Mouse (Mus musculus) left cerebral cortex, adult 2 months (tissue): ENCODE data around the gene Rtbdn. TPM values are rescaled to one million over a fixed set of nuclear protein-coding genes. Genes with fewer than 3 reads are reported as not detected.

Experiments
- DNase-seq, 2 experiments: peaks; one replicate each; pipeline ENCODE4 v3.0.0; 2021 to 2022; ENCODE audit warnings: low spot score in 2 of 2, mixed read lengths in 1 of 2; ENCODE audit errors: extremely low spot score in 1 of 2
- H3K27ac ChIP-seq: fragments of 200-600 bp; 2 replicates; pipeline ENCODE4 v1.8.1; 2022
- H3K4me3 ChIP-seq: fragments of 200-600 bp; 2 replicates; pipeline ENCODE4 v1.8.1; 2022
- CTCF ChIP-seq: fragments of 200-600 bp; IDR thresholded peaks from 2 replicates; pipeline ENCODE4 v1.8.1; 2022; ENCODE audit warnings: antibody characterized with exemption, mild to moderate bottlenecking, moderate library complexity
- intact Hi-C: fragments of 180-260 bp; cut with DNase I; formaldehyde crosslinking; loops from one replicate; pipeline ENCODE4 v1.15.1; 2025
- total RNA-seq, 2 experiments: library from RNA; stranded (reverse); gene quantifications; 2 replicates each; pipeline ENCODE4 v1.2.3; 2021

Gene Rtbdn
- total RNA-seq, 2 experiments from 2014 or later = 1.1 to 1.2 TPM

GRCm38 (mm10) chr8:84976031-84976762 is 29.4 kb downstream of the Rtbdn start:
- peak; percentile 94 to 97 for DNase-seq
- H3K27ac ChIP-seq = peak overlapping the region; percentile 99

DNA sequence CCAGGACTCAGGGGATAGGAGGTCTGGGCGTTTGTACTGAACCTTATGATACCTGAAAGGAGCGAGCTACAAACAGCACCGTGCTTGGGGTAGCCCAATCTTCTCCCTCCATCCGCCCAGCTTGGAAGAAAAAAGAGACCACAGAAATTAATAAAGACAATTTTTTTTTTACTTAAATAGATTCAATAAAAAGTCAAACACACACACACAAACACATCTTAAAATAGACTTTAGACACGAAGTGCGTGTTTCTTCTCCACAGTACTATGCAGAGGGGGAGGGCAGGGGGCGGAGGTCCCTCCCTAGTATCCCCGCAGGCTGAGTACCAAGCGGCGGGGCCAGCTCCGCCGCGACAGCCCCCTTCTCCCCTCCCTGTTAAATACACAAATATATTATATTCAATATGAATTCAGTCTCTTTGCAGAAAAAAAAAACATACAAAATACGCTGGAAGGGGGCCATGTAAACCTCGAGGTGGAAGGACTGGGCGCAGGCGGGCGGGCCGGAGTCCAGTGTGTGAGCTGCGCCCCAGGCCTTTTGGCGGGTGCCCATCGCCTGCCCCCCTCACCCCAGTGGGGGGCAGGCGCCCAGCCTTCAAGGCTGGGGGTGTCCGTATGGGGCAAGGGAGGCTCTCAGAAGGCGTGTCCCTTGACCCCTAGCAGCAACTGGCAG is 30.1 kb downstream of the Rtbdn start:
- TF ChIP-seq CTCF = no peak
- H3K4me3 ChIP-seq = peak overlapping the region; percentile 95
- DNase-seq = no peak
- intact Hi-C loops = loop anchor here (5.0 kb wide), 2 partner anchors 50 to 95 kb away; partner anchors contain the start of genes Asna1, Dhps and Trir
- peak overlapping the region; percentile 99 for H3K27ac ChIP-seq

More at GRCm38 (mm10) chr8:84976031-84976762, 29.4 kb downstream of the Rtbdn start:
- H3K4me3 ChIP-seq = peak overlapping the region; percentile 95
- intact Hi-C loops = loop anchor here (5.0 kb wide), 2 partner anchors 51 to 96 kb away; partner anchors contain the start of genes Asna1, Dhps and Trir
- no peak; the same call in 1 of the 2 replicates for TF ChIP-seq CTCF

GRCm38 (mm10) chr8:84977435-84978247 is 30.9 kb downstream of the Rtbdn start:
- intact Hi-C loops = loop anchor here (1.0 to 5.0 kb wide), 3 partner anchors 9 to 95 kb away; partner anchors contain the start of genes Asna1, Dhps and Trir
- TF ChIP-seq CTCF = no peak
- peak; percentile 63 to 72 for DNase-seq
- H3K4me3 ChIP-seq = peak overlapping the region; percentile 95
- H3K27ac ChIP-seq = peak overlapping the region; percentile 99

- TF ChIP-seq CTCF = no peak
- intact Hi-C loops = loop anchor here (1.0 to 5.0 kb wide), 3 partner anchors 8 to 94 kb away; partner anchors contain the start of genes Asna1, Dhps and Trir
- Histone ChIP-seq H3K4me3 (peak within 1 kb of the TSS; percentile 95), H3K27ac (peak within 1 kb of the TSS; percentile 99)
- peak; percentile 95 for DNase-seq
Observed at GRCm38 (mm10) chr8:84978248-84978940, 31.6 kb downstream of the Rtbdn start, which contains the start of gene Junb. Gene Junb (minus strand): TSS chr8:84978718.

GRCm38 (mm10) chr8:84979599-84980421 is 33.0 kb downstream of the Rtbdn start:
- peak overlapping the region; percentile 95 for H3K4me3 ChIP-seq
- intact Hi-C loops = loop anchor here (5.0 kb wide), 2 partner anchors 47 to 92 kb away; partner anchors contain the start of genes Asna1, Dhps and Trir
- peak; percentile 91 to 93 for DNase-seq
- peak overlapping the region; percentile 99 for H3K27ac ChIP-seq
- no peak for TF ChIP-seq CTCF

GRCm38 (mm10) chr8:84980622-84981358 is 34.0 kb downstream of the Rtbdn start:
- no peak for TF ChIP-seq CTCF

GRCm38 (mm10) chr8:84981644-84982498 is 35.1 kb downstream of the Rtbdn start:
- intact Hi-C loops = no loop called here

More at GRCm38 (mm10) chr8:84980622-84981358, 34.0 kb downstream of the Rtbdn start:
- H3K27ac ChIP-seq = peak overlapping the region; percentile 99
- no peak overlapping the region; the same call in 1 of the 2 replicates for H3K4me3 ChIP-seq
- intact Hi-C loops = no loop called here
- DNase-seq = no peak

DNA sequence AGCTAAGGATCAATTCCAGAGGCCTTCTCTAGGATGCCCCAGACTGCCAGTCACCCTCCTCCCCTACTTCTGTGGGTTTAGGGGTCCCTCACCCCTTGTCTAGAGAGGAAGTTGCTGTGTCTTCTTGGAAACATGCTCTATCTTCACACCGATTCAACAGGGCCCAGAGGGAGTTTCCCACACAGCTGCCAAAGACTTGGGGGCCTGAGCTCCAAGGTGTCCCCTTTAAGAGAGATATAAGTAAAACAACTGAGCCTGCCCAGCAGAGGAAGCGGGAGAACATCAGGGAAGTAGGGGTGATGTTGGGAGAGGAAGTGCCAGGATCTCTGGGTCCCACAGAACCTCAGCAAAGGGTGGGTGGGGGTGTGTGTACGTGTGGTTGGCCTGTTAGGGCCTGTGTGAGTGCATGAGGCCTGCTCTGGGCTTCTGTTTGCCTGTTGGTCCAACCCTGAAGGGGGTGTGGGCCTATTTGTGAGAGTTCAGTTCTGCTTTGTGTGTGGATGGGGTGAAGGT is 35.8 kb downstream of the Rtbdn start:
- TF ChIP-seq CTCF = no peak

More at GRCm38 (mm10) chr8:84981644-84982498, 35.1 kb downstream of the Rtbdn start:
- no peak overlapping the region; the same call in 1 of the 2 replicates for H3K27ac ChIP-seq
- TF ChIP-seq CTCF = no peak
- no peak overlapping the region for H3K4me3 ChIP-seq
- DNase-seq = no peak

More for the DNA sequence above, 35.8 kb downstream of the Rtbdn start:
- intact Hi-C loops = no loop called here
- H3K4me3 ChIP-seq = no peak overlapping the region
- no peak overlapping the region for H3K27ac ChIP-seq
- no peak for DNase-seq
